Mouse (Mus musculus) intestine, embryonic 15.5 days (tissue): ENCODE measurements around the gene Ssb. TPM values are rescaled to one million over a fixed set of nuclear protein-coding genes. Genes with fewer than 3 reads are reported as not detected.

Experiments used
- ATAC-seq: fragments of 200-750 bp; cut with Nextera tagmentation; 2 replicates; pipeline ENCODE4 v1.8.0; 2017; ENCODE audit warnings: moderate TSS enrichment, moderate library complexity
- H3K27ac ChIP-seq: fragments of 300-500 bp; sonication (generic); 2 replicates; pipeline ENCODE4 v1.5.1; 2015; ENCODE audit warnings: mild to moderate bottlenecking, inconsistent platforms
- H3K27me3 ChIP-seq: fragments of 300-500 bp; sonication (generic); replicated peaks from 2 replicates; pipeline ENCODE4 v1.6.1; 2015; ENCODE audit warnings: inconsistent platforms
- H3K36me3 ChIP-seq: fragments of 300-500 bp; sonication (generic); 2 replicates; pipeline ENCODE4 v1.6.1; 2015; ENCODE audit warnings: inconsistent platforms
- H3K4me1 ChIP-seq: fragments of 300-500 bp; sonication (generic); replicated peaks from 2 replicates; pipeline ENCODE4 v1.6.1; 2015; ENCODE audit warnings: inconsistent platforms
- H3K4me2 ChIP-seq: fragments of 300-500 bp; sonication (generic); replicated peaks from 2 replicates; pipeline ENCODE4 v1.6.1; 2015; ENCODE audit warnings: mild to moderate bottlenecking, inconsistent platforms
- H3K4me3 ChIP-seq: fragments of 300-500 bp; sonication (generic); replicated peaks from 2 replicates; pipeline ENCODE4 v1.5.1; 2015; ENCODE audit warnings: inconsistent platforms
- H3K9ac ChIP-seq: fragments of 300-500 bp; sonication (generic); 2 replicates; pipeline ENCODE4 v1.6.1; 2015; ENCODE audit warnings: inconsistent platforms
- H3K9me3 ChIP-seq: fragments of 300-500 bp; sonication (generic); 2 replicates; pipeline ENCODE4 v1.6.1; 2016; ENCODE audit warnings: inconsistent platforms
- WGBS: fragments of 180-500 bp; shearing (Covaris S2); methylation state at CpG from one replicate; pipeline ENCODE4 v1.1.7; 2015; 5-methylcytosine and 5-hydroxymethylcytosine counted together
- polyA plus RNA-seq: library from polyadenylated mRNA; unstranded; fragments of >200 nt; fragmentation: Nextera tagmentation; extraction: Ambion mirVana; gene quantifications from 2 replicates; pipeline ENCODE4 v1.2.1, GENCODE M21; 2015

The Ssb gene
- polyA plus RNA-seq, 1 experiment from 2014 or later, result 358 TPM

DNA sequence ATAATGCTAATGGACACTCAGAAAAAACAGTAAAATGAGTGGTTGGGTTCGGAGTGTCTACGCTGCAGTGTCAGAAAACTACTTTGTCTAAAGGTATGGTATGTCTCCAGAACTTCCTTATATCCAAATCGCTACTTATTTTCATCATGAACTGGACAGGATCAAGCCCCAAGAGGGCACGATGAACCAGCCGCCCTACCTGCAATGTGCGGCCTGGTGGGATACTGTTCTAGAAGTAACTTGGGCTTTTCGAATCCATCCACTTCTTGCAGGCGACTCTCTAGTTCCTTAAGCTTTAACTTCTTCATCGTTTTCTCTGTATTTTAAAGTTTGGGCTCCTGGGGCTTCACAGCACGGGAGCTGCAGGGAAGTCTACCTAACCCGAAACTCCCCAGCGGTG, 23.7 kb downstream of the Ssb start:
- peak overlapping the region; percentile 64; the same call in 1 of the 2 replicates for H3K27ac ChIP-seq
- no peaks in the 10 kb centered on the region for H3K27me3 ChIP-seq
- H3K9ac ChIP-seq, result peak overlapping the region; percentile 88
- H3K4me1 ChIP-seq, result 0 out of 2 replicates have a peak, but pooled peaks cover 2% of the 10 kb centered on the region
- no peaks in the 10 kb centered on the region for H3K36me3 ChIP-seq
- peak overlapping the region; percentile 71 for H3K4me2 ChIP-seq
- peak overlapping the region; percentile 63 for H3K4me3 ChIP-seq
- no peaks in the 10 kb centered on the region for H3K9me3 ChIP-seq
- WGBS, result 4% methylated on average over 12 of the region's 12 CpGs
- peak; percentile 68 for ATAC-seq

DNA sequence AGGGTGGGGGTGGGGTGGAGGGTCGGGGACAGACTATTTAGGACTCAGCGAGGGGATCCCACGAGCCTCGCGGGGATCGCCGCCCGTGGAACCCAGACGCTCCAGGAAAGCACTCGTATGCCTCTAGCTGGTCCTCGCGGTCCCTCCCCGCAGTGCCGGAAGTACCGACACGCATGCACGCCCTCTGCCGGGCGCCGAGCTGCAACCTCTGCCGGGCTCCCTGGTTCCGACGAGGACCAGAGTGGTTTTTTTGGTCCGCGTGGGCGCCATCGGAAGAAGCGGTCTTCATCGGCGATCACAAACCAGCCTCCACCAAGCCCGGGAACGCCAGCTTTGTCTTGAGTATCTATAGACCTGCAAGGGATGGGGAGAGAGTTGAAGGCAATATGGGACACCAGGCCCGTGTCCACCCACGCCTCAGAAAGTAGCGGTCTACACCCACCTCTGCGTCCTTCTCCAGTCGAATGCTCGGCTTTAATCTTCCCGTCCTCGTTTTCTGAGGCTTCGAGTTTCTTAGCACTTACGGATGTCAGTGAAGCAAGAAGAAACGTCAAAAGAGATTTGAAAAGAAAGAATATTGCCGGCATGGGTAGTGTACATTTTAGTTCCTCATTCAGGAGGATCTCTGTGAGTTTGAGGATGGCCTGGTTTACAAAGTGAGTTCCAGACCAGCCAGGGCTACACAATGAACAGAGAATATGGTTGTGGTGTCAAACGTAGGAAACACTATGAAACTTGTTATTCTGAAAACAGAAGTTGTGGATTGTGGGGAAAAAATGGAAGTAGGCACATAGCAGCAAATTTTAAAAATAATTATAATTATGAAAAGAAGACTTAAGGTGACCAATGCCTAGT, 24.3 kb downstream of the Ssb start, which contains the start of gene Mettl5:
TSS of gene Mettl5 (minus strand) at position 165 of the 855 bp plus-strand sequence.
- Histone ChIP-seq H3K4me3 (peak within 1 kb of the TSS; percentile 63), H3K27ac (peak within 1 kb of the TSS; percentile 64), H3K4me2 (peak within 1 kb of the TSS; percentile 71), H3K9me3 (no peaks in the 10 kb centered on the region), H3K9ac (peak within 1 kb of the TSS; percentile 88), H3K27me3 (no peaks in the 10 kb centered on the region), H3K36me3 (no peaks in the 10 kb centered on the region), H3K4me1 (0 out of 2 replicates have a peak, but pooled peaks cover 2% of the 10 kb centered on the region)
- 2% methylated on average over 45 of the region's 45 CpGs for WGBS
- ATAC-seq, result peak; percentile 99

DNA sequence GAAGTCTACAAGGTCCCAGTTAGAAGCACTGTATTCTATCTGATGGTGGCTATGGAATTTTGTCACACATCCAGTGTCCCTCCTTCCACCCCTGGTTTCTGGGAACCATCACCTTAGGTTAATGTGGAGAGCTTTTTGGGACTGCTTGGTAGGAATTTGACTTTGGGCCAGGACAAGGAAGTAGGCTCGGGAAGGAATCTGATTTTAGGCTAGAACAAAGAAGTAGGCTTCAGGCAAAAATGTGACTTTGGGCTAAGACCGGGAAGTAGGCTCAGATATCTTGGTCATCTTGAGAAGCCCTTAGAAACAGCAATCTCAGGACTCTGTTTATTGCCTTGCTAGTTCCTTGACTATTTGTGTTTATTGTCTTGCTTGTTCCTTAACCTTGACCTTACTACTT, 27.6 kb downstream of the Ssb start:
- no peak for ATAC-seq
- no peak overlapping the region for H3K4me2 ChIP-seq
- H3K9me3 ChIP-seq, result no peaks in the 10 kb centered on the region
- no peak overlapping the region for H3K27ac ChIP-seq
- no peaks in the 10 kb centered on the region for H3K36me3 ChIP-seq
- H3K4me1 ChIP-seq, result 0 out of 2 replicates have a peak, but pooled peaks cover 2% of the 10 kb centered on the region
- no peak overlapping the region for H3K9ac ChIP-seq
- no peaks in the 10 kb centered on the region for H3K27me3 ChIP-seq
- H3K4me3 ChIP-seq, result no peak overlapping the region
- WGBS, result 76% methylated on average over 2 of the region's 2 CpGs

DNA sequence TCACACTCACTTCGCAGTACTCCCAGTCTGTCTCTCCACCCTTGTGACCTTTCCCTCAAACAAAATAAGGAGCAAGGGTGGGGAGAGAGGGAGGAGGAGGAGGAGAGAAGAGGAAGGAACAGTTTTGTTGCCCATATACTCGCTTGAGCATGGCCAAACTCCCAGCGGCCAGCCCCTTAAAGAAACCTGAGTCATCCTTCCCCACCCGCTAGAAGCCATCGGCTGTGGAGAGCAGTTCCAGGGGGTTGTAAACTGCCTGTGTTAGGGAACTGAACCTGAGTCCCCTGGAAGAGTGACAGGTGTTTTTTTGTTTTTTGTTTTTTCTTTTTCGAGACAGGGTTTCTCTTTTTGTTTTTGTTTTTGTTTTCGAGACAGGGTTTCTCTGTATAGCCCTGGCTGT, 29.5 kb downstream of the Ssb start:
- H3K36me3 ChIP-seq, result no peaks in the 10 kb centered on the region
- H3K4me3 ChIP-seq, result no peak overlapping the region
- no peak for ATAC-seq
- no peak overlapping the region for H3K9ac ChIP-seq
- no peaks in the 10 kb centered on the region; the same call in 1 of the 2 replicates for H3K4me1 ChIP-seq
- no peaks in the 10 kb centered on the region for H3K9me3 ChIP-seq
- 56% methylated on average over 7 of the region's 7 CpGs for WGBS
- H3K27ac ChIP-seq, result no peak overlapping the region
- no peaks in the 10 kb centered on the region for H3K27me3 ChIP-seq
- no peak overlapping the region for H3K4me2 ChIP-seq

DNA sequence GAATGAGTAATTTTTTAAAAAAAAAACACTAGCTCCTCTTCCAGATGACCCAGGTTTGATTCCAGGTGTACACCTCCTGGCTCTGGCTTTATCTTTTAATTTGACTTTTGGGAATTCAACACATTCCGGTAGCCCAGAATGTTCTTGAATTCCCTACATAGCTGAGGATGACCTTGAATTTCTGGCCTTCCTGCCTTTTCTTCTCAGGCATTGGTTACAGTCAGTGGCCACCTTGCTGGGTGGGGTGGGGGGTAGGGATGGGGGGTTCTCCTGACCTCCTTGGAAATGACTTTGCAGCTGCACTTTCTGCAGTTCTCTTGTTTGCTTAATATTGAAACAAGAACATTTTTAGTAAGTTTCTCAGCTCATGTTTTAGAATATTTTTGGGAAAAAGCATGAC, 31.8 kb downstream of the Ssb start:
- WGBS, result 75% methylated on average over 1 of the region's 1 CpGs

DNA sequence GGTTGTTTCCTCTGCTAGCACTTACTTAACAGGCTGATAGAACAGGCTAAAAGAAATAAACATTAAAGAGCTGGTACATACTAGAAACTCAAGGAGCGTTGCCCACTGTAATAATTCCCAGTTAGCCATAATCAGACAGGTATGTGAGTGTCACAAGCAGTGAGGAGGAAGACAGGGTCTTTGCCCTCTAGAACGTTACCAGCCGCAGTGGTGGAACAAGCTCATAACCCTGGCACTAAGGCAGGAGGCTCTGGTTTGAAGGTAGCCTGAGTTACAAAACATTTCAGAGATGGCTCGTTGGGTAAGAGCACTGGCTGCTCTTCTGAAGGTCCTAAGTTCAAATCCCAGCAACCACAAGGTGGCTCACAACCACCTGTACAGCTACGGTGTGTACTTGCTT, 32.5 kb downstream of the Ssb start:
- no peaks in the 10 kb centered on the region for H3K36me3 ChIP-seq
- no peak overlapping the region for H3K4me2 ChIP-seq
- H3K4me3 ChIP-seq, result no peak overlapping the region
- H3K27me3 ChIP-seq, result no peaks in the 10 kb centered on the region
- peaks cover 3% of the 10 kb centered on the region; the same call in 1 of the 2 replicates for H3K4me1 ChIP-seq
- H3K27ac ChIP-seq, result no peak overlapping the region
- H3K9me3 ChIP-seq, result no peaks in the 10 kb centered on the region
- WGBS, result 80% methylated on average over 5 of the region's 5 CpGs
- no peak overlapping the region for H3K9ac ChIP-seq
- ATAC-seq, result no peak

More for the DNA sequence above, 31.8 kb downstream of the Ssb start:
- Histone ChIP-seq H3K4me2 (no peak overlapping the region), H3K27me3 (no peaks in the 10 kb centered on the region), H3K27ac (no peak overlapping the region), H3K9ac (no peak overlapping the region), H3K36me3 (no peaks in the 10 kb centered on the region), H3K9me3 (no peaks in the 10 kb centered on the region), H3K4me3 (no peak overlapping the region), H3K4me1 (no peaks in the 10 kb centered on the region; the same call in 1 of the 2 replicates)
- no peak for ATAC-seq

DNA sequence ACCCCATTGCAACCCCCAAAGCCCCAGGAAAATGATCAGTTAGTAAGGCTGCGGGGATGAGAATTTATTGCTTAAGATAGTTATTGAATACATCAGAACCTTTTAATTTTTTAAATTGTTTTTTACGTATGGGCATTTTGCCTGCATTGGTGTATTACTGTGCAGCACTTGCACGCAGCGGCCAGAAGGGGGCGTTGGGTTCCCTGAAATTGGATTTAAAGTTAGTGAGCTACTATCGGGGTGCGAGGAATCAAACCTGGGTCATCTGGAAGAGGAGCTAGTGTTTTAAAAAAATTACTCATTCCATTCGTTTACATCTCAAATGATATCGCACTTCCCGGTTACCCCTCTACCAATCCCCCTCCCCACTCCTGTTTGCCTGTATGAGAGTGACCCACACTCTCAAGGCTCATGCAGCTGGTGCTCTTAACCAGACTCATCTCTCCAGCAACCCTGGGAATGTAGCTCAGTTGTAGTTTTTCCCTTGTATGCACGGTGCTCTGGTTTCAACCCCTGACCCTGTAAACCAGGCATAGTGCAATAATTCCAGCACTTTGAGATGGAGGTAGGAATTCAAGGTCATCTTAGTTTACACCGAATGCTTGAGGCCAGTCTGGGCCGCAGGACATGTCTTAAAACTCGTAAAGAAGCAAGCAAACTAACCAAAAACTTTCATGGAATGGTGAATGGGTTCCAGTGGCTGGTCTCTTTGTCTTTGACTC, 34.3 kb downstream of the Ssb start:
- Histone ChIP-seq H3K36me3 (no peaks in the 10 kb centered on the region), H3K27me3 (no peaks in the 10 kb centered on the region), H3K9me3 (no peaks in the 10 kb centered on the region), H3K4me3 (no peak overlapping the region), H3K4me1 (peaks cover 3% of the 10 kb centered on the region; the same call in 1 of the 2 replicates), H3K9ac (no peak overlapping the region), H3K27ac (no peak overlapping the region), H3K4me2 (no peak overlapping the region)
- no peak for ATAC-seq
- 56% methylated on average over 14 of the region's 14 CpGs for WGBS

DNA sequence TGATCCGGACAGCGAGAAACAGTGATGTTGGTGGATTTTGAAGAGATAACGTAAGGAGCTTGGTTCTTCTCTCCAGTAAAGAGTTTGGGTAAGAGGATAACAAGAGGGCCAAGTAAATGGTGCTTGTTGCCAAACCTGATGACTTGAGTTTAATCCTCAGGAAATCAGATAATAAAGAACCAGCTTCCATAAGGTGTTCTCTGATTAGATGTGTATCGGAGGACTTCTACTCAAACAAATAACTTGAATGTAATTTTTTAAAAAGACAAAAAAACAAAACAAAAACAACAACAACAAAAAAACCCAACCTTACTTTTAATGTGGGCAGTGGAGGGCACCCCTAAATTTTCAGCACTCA, 34.8 kb downstream of the Ssb start:
- Histone ChIP-seq H3K9ac (no peak overlapping the region), H3K4me3 (no peak overlapping the region), H3K9me3 (no peaks in the 10 kb centered on the region), H3K36me3 (no peaks in the 10 kb centered on the region), H3K4me2 (no peak overlapping the region), H3K4me1 (peaks cover 3% of the 10 kb centered on the region; the same call in 1 of the 2 replicates), H3K27me3 (no peaks in the 10 kb centered on the region), H3K27ac (no peak overlapping the region)
- whole genome bisulfite sequencing, result 94% methylated on average over 4 of the region's 4 CpGs
- ATAC-seq, result no peak

DNA sequence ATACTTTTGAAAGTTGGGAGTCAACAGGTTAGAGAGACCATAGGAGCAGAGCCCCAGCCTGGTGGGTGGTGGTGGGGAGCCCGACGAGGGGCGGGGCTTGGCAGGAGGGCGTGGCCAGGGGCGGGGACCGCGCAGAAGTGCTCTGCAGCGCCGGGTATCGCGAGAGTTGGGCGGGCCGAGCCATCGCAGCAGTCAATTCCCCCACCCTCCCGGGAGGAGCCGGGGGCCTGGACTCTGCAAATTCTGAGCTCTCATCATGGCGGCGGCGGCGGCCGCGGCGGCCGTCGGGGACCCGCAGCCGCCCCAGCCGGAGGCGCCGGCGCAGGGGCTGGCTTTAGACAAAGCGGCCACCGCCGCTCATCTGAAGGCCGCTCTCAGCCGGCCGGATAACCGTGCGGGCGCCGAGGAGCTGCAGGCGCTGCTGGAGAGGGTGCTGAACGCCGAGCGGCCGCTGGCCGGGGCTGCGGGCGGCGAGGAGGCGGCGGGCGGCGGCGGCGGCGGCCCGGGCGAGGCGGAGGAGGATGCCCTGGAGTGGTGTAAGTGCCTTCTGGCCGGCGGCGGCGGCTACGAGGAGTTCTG, 35.8 kb downstream of the Ssb start, which contains the start of gene Ubr3:
TSS of gene Ubr3 (plus strand) at position 208 of the 579 bp plus-strand sequence.
- no peaks in the 10 kb centered on the region for H3K36me3 ChIP-seq
- peak within 1 kb of the TSS; percentile 96 for H3K9ac ChIP-seq
- WGBS, result 1% methylated on average over 60 of the region's 65 CpGs
- no peaks in the 10 kb centered on the region for H3K27me3 ChIP-seq
- H3K4me2 ChIP-seq, result peak within 1 kb of the TSS; percentile 87
- peak within 1 kb of the TSS; percentile 88 for H3K27ac ChIP-seq
- H3K4me3 ChIP-seq, result peak within 1 kb of the TSS; percentile 94
- H3K9me3 ChIP-seq, result no peaks in the 10 kb centered on the region
- peaks cover 3% of the 10 kb centered on the region; the same call in 1 of the 2 replicates for H3K4me1 ChIP-seq
- peak; percentile 99 for ATAC-seq

DNA sequence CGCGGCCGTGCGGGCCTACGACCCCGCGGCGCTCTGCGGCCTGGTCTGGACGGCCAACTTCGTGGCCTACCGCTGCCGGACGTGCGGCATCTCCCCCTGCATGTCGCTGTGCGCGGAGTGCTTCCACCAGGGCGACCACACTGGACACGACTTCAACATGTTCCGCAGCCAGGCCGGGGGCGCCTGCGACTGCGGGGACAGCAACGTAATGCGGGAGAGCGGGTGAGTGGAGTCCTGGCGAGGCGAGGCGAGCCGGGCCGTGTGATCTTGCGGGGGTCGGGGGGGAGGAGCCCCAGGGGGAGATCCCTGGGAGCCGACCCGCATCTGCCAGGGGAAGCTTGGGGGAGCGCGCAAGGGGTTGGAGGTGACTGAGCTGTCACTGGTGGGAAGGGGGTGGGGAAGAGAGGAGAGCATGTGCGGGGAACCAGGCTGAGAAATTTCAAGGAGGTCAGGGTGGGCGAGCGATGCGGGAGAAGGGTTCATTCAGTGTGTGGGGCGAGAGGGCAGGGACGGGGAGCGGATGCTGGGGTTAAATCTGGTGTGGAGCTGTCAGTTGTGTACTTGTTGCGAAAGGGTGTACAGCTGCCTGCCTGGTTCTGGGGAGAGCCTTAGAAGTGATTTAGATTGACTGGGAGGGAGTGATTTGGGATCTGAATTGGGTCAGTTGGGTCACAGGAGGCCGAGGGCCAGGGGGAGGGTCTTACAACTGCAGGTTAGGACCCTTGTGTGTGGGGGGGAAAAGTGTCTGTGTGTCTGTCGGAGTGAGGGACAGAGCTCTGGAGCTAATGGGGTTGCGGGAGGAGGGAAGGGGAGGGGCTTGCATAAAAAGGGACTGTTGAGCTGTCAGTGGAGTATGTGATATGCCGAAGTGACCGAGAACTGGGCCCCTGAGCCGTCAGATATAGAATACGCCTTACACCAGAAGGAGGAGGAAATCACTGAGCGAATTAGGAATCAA, 36.5 kb downstream of the Ssb start:
- no peaks in the 10 kb centered on the region for H3K36me3 ChIP-seq
- H3K4me2 ChIP-seq, result peak overlapping the region; percentile 87
- peak; percentile 83 for ATAC-seq
- H3K27ac ChIP-seq, result peak overlapping the region; percentile 88
- peak overlapping the region; percentile 96 for H3K9ac ChIP-seq
- H3K4me3 ChIP-seq, result peak overlapping the region; percentile 94
- no peaks in the 10 kb centered on the region for H3K9me3 ChIP-seq
- peaks cover 3% of the 10 kb centered on the region; the same call in 1 of the 2 replicates for H3K4me1 ChIP-seq
- WGBS, result under 1% methylated on average over 55 of the region's 55 CpGs
- H3K27me3 ChIP-seq, result no peaks in the 10 kb centered on the region

DNA sequence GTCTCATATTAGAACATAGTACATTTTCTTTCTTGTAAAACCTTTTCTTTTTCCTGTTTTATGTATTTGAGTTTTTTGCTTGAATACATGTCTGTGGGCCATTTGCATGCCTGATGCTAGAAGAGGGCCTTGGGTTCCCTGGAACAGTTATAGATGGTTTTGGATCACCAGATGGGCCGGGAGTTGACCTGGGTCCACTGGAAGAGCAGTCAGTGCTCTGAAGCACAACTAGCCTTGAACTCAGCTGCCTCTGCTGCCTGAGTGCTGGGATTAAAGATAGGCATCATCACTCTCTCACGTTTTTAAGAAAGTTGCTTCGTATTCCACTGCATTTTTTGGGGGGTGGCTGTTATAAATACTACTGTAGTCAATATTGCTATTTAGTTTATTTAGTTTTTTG, 42.2 kb downstream of the Ssb start:
- H3K36me3 ChIP-seq, result no peaks in the 10 kb centered on the region
- no peaks in the 10 kb centered on the region for H3K27me3 ChIP-seq
- 88% methylated on average over 3 of the region's 3 CpGs for WGBS
- H3K4me3 ChIP-seq, result no peak overlapping the region
- peaks cover under 1% of the 10 kb centered on the region; the same call in 1 of the 2 replicates for H3K4me1 ChIP-seq
- no peaks in the 10 kb centered on the region for H3K9me3 ChIP-seq
- H3K9ac ChIP-seq, result no peak overlapping the region
- H3K27ac ChIP-seq, result no peak overlapping the region
- no peak for ATAC-seq
- H3K4me2 ChIP-seq, result no peak overlapping the region
